16 mouse cellular contexts compared by ENCODE assay signal in genomic region chr10:121252781-121253180, GRCm38 (mm10).
DNase-seq lines count a peak whose midpoint lies in the region; ATAC-seq and TF ChIP-seq lines count a peak whose summit lies in the region.
"Had no signal": no experiment of that assay in that cellular context is flagged by ENCODE, and none has a peak within 500 bp of the region (broad histone marks: within the 10 kb centered on the region; RNA-seq: fewer than 3 reads in every experiment).

No protein-coding gene starts in this region.

- 69% methylated on average over 7 of the region's 7 CpGs for WGBS in kidney, postnatal 0 days
- WGBS in kidney, embryonic 16.5 days = 73% methylated on average over 7 of the region's 7 CpGs
- WGBS in midbrain, postnatal 0 days = 78% methylated on average over 7 of the region's 7 CpGs
- 76% methylated on average over 7 of the region's 7 CpGs for WGBS in midbrain, embryonic 15.5 days

- no peaks in the 10 kb centered on the region for H3K4me1 ChIP-seq in kidney, postnatal 0 days (replicated peaks; ENCODE audit: insufficient read depth, low read length)
- no peaks in the 10 kb centered on the region for H3K4me1 ChIP-seq in kidney, embryonic 16.5 days (ENCODE audit: insufficient read depth, low read length)
- no peaks in the 10 kb centered on the region for H3K4me1 ChIP-seq in midbrain, postnatal 0 days (ENCODE audit: insufficient read depth, low read length)
- no peaks in the 10 kb centered on the region for H3K4me1 ChIP-seq in midbrain, embryonic 15.5 days
- H3K4me1 ChIP-seq: liver, embryonic 15.5 days had no signal

- no peaks in the 10 kb centered on the region for H3K36me3 ChIP-seq in kidney, postnatal 0 days (ENCODE audit: insufficient read depth, low read length)
- H3K36me3 ChIP-seq in kidney, embryonic 16.5 days (ENCODE audit: insufficient read depth, low read length) = no peaks in the 10 kb centered on the region
- no peaks in the 10 kb centered on the region for H3K36me3 ChIP-seq in midbrain, postnatal 0 days (ENCODE audit: insufficient read depth, low read length)
- H3K36me3 ChIP-seq in midbrain, embryonic 15.5 days (replicated peaks) = no peaks in the 10 kb centered on the region
- H3K36me3 ChIP-seq: embryonic facial prominence, embryonic 15.5 days; liver, embryonic 15.5 days; midbrain, embryonic 13.5 days had no signal

- peak; percentile 70 for TF ChIP-seq CTCF in kidney, postnatal 0 days (IDR thresholded peaks at IDR 0.05; ENCODE audit: low read depth)
- peak; percentile 60 for TF ChIP-seq CTCF in midbrain, postnatal 0 days (IDR thresholded peaks at IDR 0.05)

- H3K27me3 ChIP-seq in kidney, postnatal 0 days (ENCODE audit: insufficient read depth, low read length) = no peaks in the 10 kb centered on the region
- 0 out of 2 replicates have a peak, but pooled peaks cover 3% of the 10 kb centered on the region for H3K27me3 ChIP-seq in kidney, embryonic 16.5 days (ENCODE audit: insufficient read depth, low read length)
- H3K27me3 ChIP-seq in midbrain, postnatal 0 days (ENCODE audit: insufficient read depth, low read length) = no peaks in the 10 kb centered on the region
- H3K27me3 ChIP-seq in midbrain, embryonic 15.5 days (replicated peaks) = no peaks in the 10 kb centered on the region
- H3K27me3 ChIP-seq: embryonic facial prominence, embryonic 15.5 days; liver, embryonic 15.5 days had no signal

- no peak overlapping the region for H3K9ac ChIP-seq in kidney, postnatal 0 days (ENCODE audit: low read depth, low read length)
- no peak overlapping the region for H3K9ac ChIP-seq in kidney, embryonic 16.5 days (replicated peaks; ENCODE audit: low read length)
- no peak overlapping the region for H3K9ac ChIP-seq in midbrain, postnatal 0 days (replicated peaks; ENCODE audit: low read length, poor library complexity, severe bottlenecking)
- H3K9ac ChIP-seq in midbrain, embryonic 15.5 days = no peak overlapping the region
- H3K9ac ChIP-seq: embryonic facial prominence, embryonic 15.5 days; liver, embryonic 15.5 days; midbrain, embryonic 13.5 days had no signal

- ATAC-seq in kidney, postnatal 0 days (replicated peaks; ENCODE audit: low FRiP score, low read depth) = no peak; the same call in 1 of the 2 replicates
- no peak for ATAC-seq in kidney, embryonic 16.5 days (ENCODE audit: low FRiP score, low TSS enrichment)
- ATAC-seq in midbrain, postnatal 0 days (ENCODE audit: low FRiP score) = no peak
- no peak for ATAC-seq in midbrain, embryonic 15.5 days (replicated peaks)
- ATAC-seq: inflammation-experienced regulatory T-cells, adult 6 months; midbrain, embryonic 13.5 days had no signal

- H3K27ac ChIP-seq in kidney, postnatal 0 days = no peak overlapping the region
- H3K27ac ChIP-seq in kidney, embryonic 16.5 days (ENCODE audit: low read length) = no peak overlapping the region
- H3K27ac ChIP-seq in midbrain, postnatal 0 days (ENCODE audit: low read depth, low read length) = no peak overlapping the region
- H3K27ac ChIP-seq in midbrain, embryonic 15.5 days = no peak overlapping the region
- H3K27ac ChIP-seq: embryonic facial prominence, embryonic 15.5 days; liver, embryonic 15.5 days; midbrain, embryonic 13.5 days had no signal

- no peak overlapping the region for H3K4me2 ChIP-seq in kidney, postnatal 0 days (ENCODE audit: low read length)
- H3K4me2 ChIP-seq in kidney, embryonic 16.5 days (replicated peaks; ENCODE audit: low read depth, low read length) = no peak overlapping the region
- H3K4me2 ChIP-seq in midbrain, postnatal 0 days (ENCODE audit: low read depth, low read length, poor library complexity, severe bottlenecking) = no peak overlapping the region
- H3K4me2 ChIP-seq in midbrain, embryonic 15.5 days = no peak overlapping the region
- H3K4me2 ChIP-seq: embryonic facial prominence, embryonic 15.5 days; liver, embryonic 15.5 days; midbrain, embryonic 13.5 days had no signal

- H3K4me3 ChIP-seq in kidney, postnatal 0 days (replicated peaks; ENCODE audit: low read depth, low read length) = no peak overlapping the region
- no peak overlapping the region for H3K4me3 ChIP-seq in kidney, embryonic 16.5 days (ENCODE audit: low read length)
- H3K4me3 ChIP-seq in midbrain, postnatal 0 days (ENCODE audit: low read depth, low read length) = no peak overlapping the region
- no peak overlapping the region for H3K4me3 ChIP-seq in midbrain, embryonic 15.5 days
- H3K4me3 ChIP-seq: embryonic facial prominence, embryonic 15.5 days; liver, embryonic 15.5 days; midbrain, embryonic 13.5 days had no signal

- no peaks in the 10 kb centered on the region for H3K9me3 ChIP-seq in kidney, postnatal 0 days (replicated peaks; ENCODE audit: low read length)
- H3K9me3 ChIP-seq in kidney, embryonic 16.5 days (ENCODE audit: low read length) = no peaks in the 10 kb centered on the region
- no peaks in the 10 kb centered on the region for H3K9me3 ChIP-seq in midbrain, postnatal 0 days (ENCODE audit: low read length)
- no peaks in the 10 kb centered on the region for H3K9me3 ChIP-seq in midbrain, embryonic 15.5 days
- H3K9me3 ChIP-seq: embryonic facial prominence, embryonic 15.5 days; liver, embryonic 15.5 days; midbrain, embryonic 13.5 days had no signal

- peak; percentile 27 for DNase-seq in embryo, embryonic 10 days (ENCODE audit: low spot score)
- DNase-seq in embryo, embryonic 9.5 days (ENCODE audit: extremely low spot score) = no peak
- DNase-seq in kidney, postnatal 0 days (ENCODE audit: low spot score) = no peak
- no peak for DNase-seq in midbrain, postnatal 0 days (ENCODE audit: low spot score)
- DNase-seq in right cerebral cortex, postnatal 25 days = no peak
- no peak for DNase-seq in cerebellum, postnatal 36 days
- DNase-seq: adrenal gland, adult 2 months; cerebellum, adult 9-11 months; heart, postnatal 36 days; thymus, adult 18-20 months had no signal
